Mouse (Mus musculus) hindbrain, embryonic 11.5 days (tissue): Measurements from ENCODE around the gene Obp2a. TPM values are rescaled to one million over a fixed set of nuclear protein-coding genes. Genes with fewer than 3 reads are reported as not detected.
A peak's percentile ranks its signal among the peaks of the same experiment; 100 is the strongest.
"Not testable (repeated sequence)": the region's sequence is repeated elsewhere in the genome, so short reads cannot be mapped to it uniquely, and the experiment has no call there.

Experiments
- ATAC-seq: fragments of 200-750 bp; cut with Nextera tagmentation; 2 replicates; pipeline ENCODE4 v1.8.0; 2017; ENCODE audit warnings: mild to moderate bottlenecking, moderate TSS enrichment, moderate library complexity; ENCODE audit not compliant: low FRiP score
- DNase-seq: peaks from one replicate; pipeline ENCODE4 v3.0.0-alpha.2; 2015; ENCODE audit warnings: low spot score
- H3K27ac ChIP-seq: fragments of 300-500 bp; sonication (generic); 2 replicates; pipeline ENCODE4 v1.5.1; 2014; ENCODE audit warnings: mild to moderate bottlenecking, low read depth, low read length
- H3K27me3 ChIP-seq: fragments of 300-500 bp; sonication (generic); 2 replicates; pipeline ENCODE4 v1.6.1; 2014; ENCODE audit warnings: mild to moderate bottlenecking, low read length, moderate library complexity, mixed read lengths; ENCODE audit not compliant: control insufficient read depth, insufficient read depth
- H3K36me3 ChIP-seq: fragments of 300-500 bp; sonication (generic); 2 replicates; pipeline ENCODE4 v1.6.1; 2014; ENCODE audit warnings: mild to moderate bottlenecking, low read length, moderate library complexity, mixed read lengths; ENCODE audit not compliant: control insufficient read depth, insufficient read depth
- H3K4me1 ChIP-seq: fragments of 300-500 bp; sonication (generic); replicated peaks from 2 replicates; pipeline ENCODE4 v1.6.1; 2014; ENCODE audit warnings: low read length, mixed read lengths; ENCODE audit not compliant: control insufficient read depth, insufficient read depth
- H3K4me2 ChIP-seq: fragments of 300-500 bp; sonication (generic); replicated peaks from 2 replicates; pipeline ENCODE4 v1.6.1; 2014; ENCODE audit warnings: mild to moderate bottlenecking, low read depth, low read length
- H3K4me3 ChIP-seq: fragments of 300-500 bp; sonication (generic); 2 replicates; pipeline ENCODE4 v1.5.1; 2014; ENCODE audit warnings: low read depth, low read length
- H3K9ac ChIP-seq: fragments of 300-500 bp; sonication (generic); 2 replicates; pipeline ENCODE4 v1.6.1; 2014; ENCODE audit warnings: low read depth, low read length
- H3K9me3 ChIP-seq: fragments of 300-500 bp; sonication (generic); 2 replicates; pipeline ENCODE4 v1.6.1; 2016; ENCODE audit warnings: low read length; ENCODE audit not compliant: control insufficient read depth
- WGBS: fragments of 180-500 bp; shearing (Covaris S2); extraction: QIAGEN DNeasy Blood & Tissue Kit; methylation state at CpG from one replicate; pipeline ENCODE4 v1.1.7; 2014; 5-methylcytosine and 5-hydroxymethylcytosine counted together
- polyA plus RNA-seq: library from polyadenylated mRNA; unstranded; fragments of >200 nt; fragmentation: Nextera tagmentation; extraction: Ambion mirVana; gene quantifications from 2 replicates; pipeline ENCODE4 v1.2.1, GENCODE M21; 2014

Gene Obp2a
- not detected in 2 replicates for polyA plus RNA-seq

DNA sequence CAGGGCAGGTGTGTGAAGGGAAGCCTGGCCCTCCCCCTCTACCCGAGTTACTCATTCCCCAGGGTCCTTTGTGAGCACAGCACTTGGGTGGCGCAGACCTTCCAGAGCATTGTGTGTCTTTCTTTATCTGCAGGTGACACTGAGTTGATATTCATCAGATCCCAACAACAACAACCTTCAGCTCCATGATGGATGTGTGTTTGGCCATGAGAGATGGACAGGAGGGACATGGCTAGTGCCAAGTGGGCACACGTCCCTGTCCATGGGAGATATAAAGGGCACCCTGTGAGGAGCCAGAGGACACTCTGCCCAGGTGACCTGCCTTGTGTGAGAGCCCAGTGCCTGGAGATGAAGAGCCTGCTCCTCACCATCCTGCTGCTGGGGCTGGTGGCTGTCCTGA lies at the start of gene Obp2a:
TSS of gene Obp2a (plus strand) at position 301 of the 400 bp plus-strand sequence.
- not testable (repeated sequence) for H3K9me3 ChIP-seq, H3K9ac ChIP-seq, ATAC-seq, H3K27me3 ChIP-seq, H3K27ac ChIP-seq, DNase-seq, H3K4me2 ChIP-seq, H3K36me3 ChIP-seq, H3K4me1 ChIP-seq, H3K4me3 ChIP-seq
- WGBS: 77% methylated on average over 3 of the region's 3 CpGs

GRCm38 (mm10) chr2:25652902-25653301 lies 46.9 kb upstream of the Obp2a start, which contains the start of gene Lcn8:
Gene Lcn8 (plus strand): TSS chr2:25653120.
- H3K4me3 ChIP-seq: no peak within 1 kb of the TSS
- DNase-seq: no peak
- H3K36me3 ChIP-seq: no peaks in the 10 kb centered on the region
- WGBS: 79% methylated on average over 2 of the region's 2 CpGs
- H3K4me1 ChIP-seq: no peaks in the 10 kb centered on the region
- H3K27me3 ChIP-seq: no peaks in the 10 kb centered on the region
- H3K9ac ChIP-seq: no peak within 1 kb of the TSS
- no peak within 1 kb of the TSS for H3K27ac ChIP-seq
- ATAC-seq: no peak
- H3K4me2 ChIP-seq: no peak within 1 kb of the TSS
- no peaks in the 10 kb centered on the region for H3K9me3 ChIP-seq

DNA sequence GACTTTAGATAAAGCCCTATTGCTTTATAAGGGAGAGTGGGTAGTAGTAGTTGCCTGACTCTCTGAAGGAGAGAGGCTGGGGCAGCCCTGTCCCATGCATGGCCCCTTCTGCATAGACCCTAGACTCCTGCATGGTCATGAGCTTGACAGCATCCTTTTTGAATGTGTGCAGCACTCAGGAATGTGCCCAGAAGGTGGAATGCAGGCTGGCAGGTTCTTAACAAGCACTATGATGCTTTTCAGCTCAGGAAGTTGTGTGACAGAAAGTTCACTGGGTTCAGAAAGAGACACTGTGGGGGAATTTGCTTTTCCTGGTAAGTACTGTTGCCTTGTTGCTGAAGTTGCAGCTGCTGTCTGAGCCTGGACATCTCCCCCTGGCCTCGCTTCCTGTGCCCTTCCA lies 45.3 kb upstream of the Obp2a start:
- Histone ChIP-seq H3K27ac (no peak overlapping the region), H3K4me2 (no peak overlapping the region), H3K9ac (no peak overlapping the region), H3K36me3 (no peaks in the 10 kb centered on the region), H3K4me1 (no peaks in the 10 kb centered on the region), H3K9me3 (no peaks in the 10 kb centered on the region), H3K4me3 (no peak overlapping the region), H3K27me3 (no peaks in the 10 kb centered on the region)
- WGBS: 58% methylated on average over 1 of the region's 1 CpGs
- ATAC-seq (no peak), DNase-seq (no peak)

DNA sequence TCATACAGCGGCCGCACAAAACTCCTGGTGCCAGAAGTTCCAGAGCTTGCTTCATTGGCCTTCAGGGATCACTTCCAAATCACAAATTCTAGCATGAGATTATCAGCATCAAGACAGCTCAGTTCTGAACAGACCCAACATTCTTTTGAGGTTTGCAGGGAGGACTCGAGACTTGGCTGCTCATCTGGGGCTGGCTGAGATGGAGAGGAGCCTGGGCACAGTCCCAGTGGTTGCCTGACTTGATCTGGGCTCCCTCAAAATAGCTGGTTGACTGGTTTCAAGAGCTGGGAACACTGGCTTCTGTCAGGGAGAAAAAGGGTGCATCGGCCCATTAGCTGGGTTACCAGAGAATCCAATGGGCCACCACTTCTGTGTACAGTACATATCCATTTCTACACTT lies 43.2 kb upstream of the Obp2a start:
- Histone ChIP-seq H3K9ac (no peak overlapping the region), H3K4me2 (no peak overlapping the region), H3K27ac (no peak overlapping the region), H3K36me3 (no peaks in the 10 kb centered on the region), H3K9me3 (no peaks in the 10 kb centered on the region), H3K4me1 (no peaks in the 10 kb centered on the region), H3K27me3 (no peaks in the 10 kb centered on the region), H3K4me3 (no peak overlapping the region)
- WGBS: 86% methylated on average over 4 of the region's 4 CpGs
- DNase-seq (no peak), ATAC-seq (no peak)

DNA sequence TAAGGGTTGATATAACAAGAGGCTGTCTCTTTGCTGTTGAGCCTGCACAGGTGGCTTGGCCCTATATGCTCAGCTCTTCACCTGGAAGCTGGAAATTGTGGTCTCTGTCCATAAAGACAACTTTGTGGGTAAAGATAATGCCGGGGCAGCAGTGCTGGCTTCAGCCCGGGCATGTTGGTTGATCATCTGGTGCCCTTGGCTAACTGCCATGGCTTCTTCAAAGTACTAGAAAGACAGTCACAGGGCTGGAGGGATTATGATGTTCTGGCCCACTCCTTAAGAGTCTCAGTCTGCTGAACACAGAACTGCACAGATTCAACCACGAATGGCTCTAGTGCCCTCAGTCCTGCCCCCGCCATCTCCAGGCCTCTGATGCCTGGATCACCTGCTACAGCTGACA lies 42.6 kb upstream of the Obp2a start:
- WGBS: 94% methylated on average over 4 of the region's 4 CpGs
- no peak for ATAC-seq
- no peaks in the 10 kb centered on the region for H3K9me3 ChIP-seq

DNA sequence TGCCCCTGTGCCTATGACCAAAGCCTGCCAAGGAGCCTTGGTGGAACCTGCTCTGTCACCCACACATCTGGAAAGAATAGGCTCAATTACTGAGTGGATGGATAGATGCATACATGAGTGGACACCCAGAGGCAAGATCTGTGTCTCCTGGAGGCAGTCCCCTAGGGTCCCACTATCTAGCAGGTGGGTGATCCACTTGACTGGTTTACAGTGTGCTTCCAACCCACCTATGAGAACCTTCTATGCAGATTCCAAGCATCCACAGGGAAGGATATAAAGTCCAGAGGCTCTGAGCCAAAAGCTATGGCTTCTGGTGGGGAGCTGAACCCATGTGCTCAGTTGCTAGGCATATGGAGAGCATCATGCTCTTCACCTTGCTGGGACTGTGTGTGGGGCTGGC lies 42.2 kb upstream of the Obp2a start, which contains the start of gene Lcn5:
TSS of gene Lcn5 (plus strand) at position 301 of the 400 bp plus-strand sequence.
- Histone ChIP-seq H3K27me3 (no peaks in the 10 kb centered on the region), H3K4me3 (no peak within 1 kb of the TSS), H3K4me1 (no peaks in the 10 kb centered on the region), H3K9ac (no peak within 1 kb of the TSS), H3K4me2 (no peak within 1 kb of the TSS), H3K27ac (no peak within 1 kb of the TSS), H3K9me3 (no peaks in the 10 kb centered on the region), H3K36me3 (no peaks in the 10 kb centered on the region)
- no peak for DNase-seq
- no peak for ATAC-seq

More for the DNA sequence above, 42.6 kb upstream of the Obp2a start:
- no peaks in the 10 kb centered on the region for H3K36me3 ChIP-seq
- no peaks in the 10 kb centered on the region for H3K27me3 ChIP-seq
- H3K4me2 ChIP-seq: no peak overlapping the region
- no peak overlapping the region for H3K27ac ChIP-seq
- no peak for DNase-seq
- H3K4me1 ChIP-seq: no peaks in the 10 kb centered on the region
- no peak overlapping the region for H3K9ac ChIP-seq
- no peak overlapping the region for H3K4me3 ChIP-seq

DNA sequence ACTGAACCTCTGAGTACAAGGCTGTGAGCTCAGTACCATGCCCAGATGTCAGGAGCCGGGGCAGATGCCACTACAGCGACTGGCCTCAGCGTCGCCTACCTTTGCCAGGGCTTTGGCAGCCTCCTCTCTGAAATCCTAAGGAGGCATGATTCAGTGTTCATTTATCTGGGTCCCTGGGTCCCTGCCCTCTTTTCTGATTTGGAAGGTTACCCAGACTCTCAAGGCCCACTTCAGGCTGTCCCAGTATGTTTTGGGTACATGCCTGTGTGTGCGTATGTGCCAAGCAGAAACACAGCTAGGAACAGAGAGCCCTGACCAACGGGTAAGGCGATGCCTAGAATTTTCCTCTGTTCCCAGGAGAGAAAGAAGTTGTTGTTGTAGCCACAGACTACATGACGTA lies 39.6 kb upstream of the Obp2a start:
- no peak for DNase-seq
- ATAC-seq: no peak
- no peaks in the 10 kb centered on the region for H3K36me3 ChIP-seq

DNA sequence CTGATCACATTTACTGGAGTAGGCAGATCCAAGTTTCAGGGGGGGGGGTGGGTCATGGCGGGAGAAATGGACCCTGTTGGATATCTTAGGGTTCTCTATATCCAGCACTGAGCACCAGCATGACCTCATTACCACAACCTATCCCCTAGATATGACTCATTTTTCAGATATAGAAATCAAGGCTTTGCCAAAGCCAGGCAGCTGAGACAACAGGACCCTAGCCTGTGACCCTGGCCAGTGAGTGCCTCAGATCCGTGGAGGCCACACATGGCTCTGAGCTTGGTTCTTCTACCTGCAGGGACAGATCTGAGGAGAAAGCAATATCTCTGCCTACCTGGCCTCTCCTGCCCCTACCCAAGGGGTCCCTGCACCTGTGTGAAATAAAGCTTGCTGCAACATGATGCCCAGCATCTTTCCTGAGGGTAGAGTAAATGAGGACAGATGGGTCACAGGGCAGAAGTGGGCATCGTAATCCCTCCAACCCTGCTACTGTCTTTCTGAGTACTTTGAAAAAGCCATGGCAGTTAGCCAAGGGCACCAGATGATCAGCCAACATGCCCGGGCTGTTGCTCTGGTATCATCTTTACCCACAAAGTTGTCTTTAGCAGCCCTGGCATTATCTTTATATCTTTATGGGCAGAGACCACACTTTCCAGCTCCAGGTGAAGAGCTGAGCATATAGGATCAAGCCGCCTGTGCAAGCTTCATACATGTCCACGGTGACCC lies 38.4 kb upstream of the Obp2a start:
- no peak for ATAC-seq

More for the DNA sequence above, 39.6 kb upstream of the Obp2a start:
- Histone ChIP-seq H3K27me3 (no peaks in the 10 kb centered on the region), H3K4me3 (no peak overlapping the region), H3K9ac (no peak overlapping the region), H3K27ac (no peak overlapping the region), H3K4me1 (no peaks in the 10 kb centered on the region), H3K9me3 (no peaks in the 10 kb centered on the region), H3K4me2 (no peak overlapping the region)
- WGBS: 89% methylated on average over 8 of the region's 8 CpGs

GRCm38 (mm10) chr2:25663511-25663910 lies 36.3 kb upstream of the Obp2a start:
- 86% methylated on average over 1 of the region's 1 CpGs for WGBS
- peak; percentile 64 for DNase-seq

More for the DNA sequence above, 38.4 kb upstream of the Obp2a start:
- no peak overlapping the region for H3K4me3 ChIP-seq
- no peaks in the 10 kb centered on the region for H3K9me3 ChIP-seq
- no peak overlapping the region for H3K9ac ChIP-seq
- no peaks in the 10 kb centered on the region for H3K27me3 ChIP-seq
- H3K4me1 ChIP-seq: no peaks in the 10 kb centered on the region
- no peak overlapping the region for H3K27ac ChIP-seq
- 95% methylated on average over 6 of the region's 6 CpGs for WGBS
- DNase-seq: no peak
- no peak overlapping the region for H3K4me2 ChIP-seq
- H3K36me3 ChIP-seq: no peaks in the 10 kb centered on the region

More at GRCm38 (mm10) chr2:25663511-25663910, 36.3 kb upstream of the Obp2a start:
- no peak for ATAC-seq
- Histone ChIP-seq H3K27ac (no peak overlapping the region), H3K4me2 (no peak overlapping the region), H3K36me3 (no peaks in the 10 kb centered on the region), H3K4me3 (no peak overlapping the region), H3K9ac (no peak overlapping the region), H3K9me3 (no peaks in the 10 kb centered on the region), H3K27me3 (no peaks in the 10 kb centered on the region), H3K4me1 (no peaks in the 10 kb centered on the region)
